Comparison of ENCODE assay signal across 28 mouse cellular contexts in genomic region chr2:11259361-11259760, GRCm38 (mm10).
DNase-seq lines count a peak whose midpoint lies in the region; TF ChIP-seq lines count a peak whose summit lies in the region.
"Had no signal": no experiment of that assay in that cellular context is flagged by ENCODE, and none has a peak within 500 bp of the region (broad histone marks: within the 10 kb centered on the region; RNA-seq: fewer than 3 reads in every experiment).

No protein-coding gene starts in this region.

- H3K27ac ChIP-seq in gastrocnemius, adult 2 months = no peak overlapping the region
- H3K27ac ChIP-seq: embryonic facial prominence, embryonic 10.5 days; embryonic facial prominence, embryonic 15.5 days; forebrain, embryonic 12.5 days; heart, embryonic 10.5 days; liver, embryonic 14.5 days; macrophage; midbrain, embryonic 13.5 days; neural tube, embryonic 15.5 days had no signal

- no peak overlapping the region for H3K4me3 ChIP-seq in gastrocnemius, adult 2 months
- H3K4me3 ChIP-seq: embryonic facial prominence, embryonic 10.5 days; embryonic facial prominence, embryonic 15.5 days; forebrain, embryonic 12.5 days; heart, embryonic 10.5 days; midbrain, embryonic 13.5 days; neural tube, embryonic 15.5 days had no signal

- intact Hi-C loops in gastrocnemius, adult 2 months (cut with DNase I) = no loop called here

- TF ChIP-seq CTCF in gastrocnemius, adult 2 months (IDR thresholded peaks at IDR 0.05) = no peak

- DNase-seq in CD4-positive helper T cell, adult 2 months (ENCODE audit: low read depth, low spot score) = peak; percentile 64
- DNase-seq in CD4-positive, CD25-positive, alpha-beta regulatory T cell, adult 2 months (ENCODE audit: low read depth, low spot score) = peak; percentile 61
- DNase-seq in T-cell, adult 2 months (ENCODE audit: low spot score) = peak; percentile 68
- peak; percentile 60 for DNase-seq in naive thymus-derived CD4-positive, alpha-beta T cell, adult 2 months (ENCODE audit: low read depth)
- DNase-seq in frontal cortex, postnatal 10 days (ENCODE audit: low spot score in 2 of 2) = no peak
- DNase-seq in left cerebral cortex, adult 9 months (ENCODE audit: low spot score in 2 of 2) = no peak
- no peak for DNase-seq in gastrocnemius, adult 2 months
- DNase-seq: adrenal gland, postnatal 25 days; B cell, adult 2 months; cerebellum, adult 18-20 months; cerebellum, postnatal 14 days; forebrain, postnatal 0 days; gastrocnemius, postnatal 14 days; kidney, adult 8-10 months; kidney, postnatal 10 days; liver; lung, adult 2 months; lung, postnatal 10 days; retina, postnatal 1 day; right cerebral cortex, postnatal 25 days had no signal

Comparison
In these comparisons a context has a peak if more than half of its experiments do, and no peak if none do; other contexts are left out.
1. DNase-seq: peak in CD4-positive helper T cell, adult 2 months (single experiment), CD4-positive, CD25-positive, alpha-beta regulatory T cell, adult 2 months (single experiment), T-cell, adult 2 months (single experiment) and naive thymus-derived CD4-positive, alpha-beta T cell, adult 2 months (single experiment); none in frontal cortex, postnatal 10 days (0 of 2), left cerebral cortex, adult 9 months (0 of 2) and gastrocnemius, adult 2 months (single experiment).